Mouse (Mus musculus) Patski (cell line): ENCODE results near the gene Rufy4. TPM values are rescaled to one million over a fixed set of nuclear protein-coding genes. Genes with fewer than 3 reads are reported as not detected.

Experiments used
- ATAC-seq: fragments of 100-300 bp; one replicate; pipeline ENCODE4 v1.8.0; 2021
- CTCF ChIA-PET: fragments of 350-600 bp; sonication (Branson Sonifier 250); formaldehyde crosslinking; loops from one replicate; lab custom pipeline; 2022; ENCODE audit warnings: inconsistent platforms; lab: Charles Lee
- POLR2A ChIA-PET: fragments of 350-600 bp; sonication (Branson Sonifier 250); formaldehyde crosslinking; loops from one replicate; lab custom pipeline; 2022; ENCODE audit warnings: antibody characterized with exemption, inconsistent platforms; lab: Charles Lee
- DNase-seq: peaks from one replicate; pipeline ENCODE4 v3.0.0-alpha.2; 2011; ENCODE audit warnings: low read depth, low spot score
- H3K27me3 ChIP-seq: fragments of 371-371 bp; one replicate; pipeline ENCODE4 v1.5.1; 2021
- CTCF ChIP-seq: fragments of 100-300 bp; IDR thresholded peaks from one replicate; pipeline ENCODE4 v1.5.1; 2021
- in situ Hi-C: fragments of 300-500 bp; cut with MboI; formaldehyde crosslinking; loops from 3 replicates; pipeline ENCODE4 v1.11.1; 2018; ENCODE audit warnings: low pct_unique_long_range_greater_than_20kb, mixed read lengths
- polyA plus RNA-seq: library from polyadenylated mRNA; unstranded; gene quantifications from one replicate; pipeline ENCODE4 v1.2.3, GENCODE M21; 2021

Gene Rufy4
- polyA plus RNA-seq, 1 experiment from 2014 or later = 0.72 TPM

- in situ Hi-C loops = no loop called here
- POLR2A ChIA-PET = interaction anchor here (0.6 kb wide), 1 partner anchor 106 kb away, joined by 3 read pairs; no protein-coding TSS in a partner anchor
- ATAC-seq = no peak
- no peaks in the 10 kb centered on the region for H3K27me3 ChIP-seq
- CTCF ChIA-PET = no interaction called here
- DNase-seq = no peak
- no peak for TF ChIP-seq CTCF
Measured at GRCm38 (mm10) chr1:74091138-74091537, 34.2 kb upstream of the Rufy4 start.

- no peak for DNase-seq
- POLR2A ChIA-PET = interaction anchor here (0.6 kb wide), 1 partner anchor 106 kb away, joined by 3 read pairs; no protein-coding TSS in a partner anchor
- ATAC-seq = no peak
- CTCF ChIA-PET = no interaction called here
- in situ Hi-C loops = no loop called here
- TF ChIP-seq CTCF = no peak
- H3K27me3 ChIP-seq = no peaks in the 10 kb centered on the region
Measured at GRCm38 (mm10) chr1:74091611-74092224, 33.6 kb upstream of the Rufy4 start.

GRCm38 (mm10) chr1:74092242-74092641, 33.1 kb upstream of the Rufy4 start:
- DNase-seq = no peak
- POLR2A ChIA-PET = interaction anchor here (0.6 kb wide), 1 partner anchor 74 kb away, joined by 5 read pairs; no protein-coding TSS in a partner anchor
- TF ChIP-seq CTCF = no peak
- no peak for ATAC-seq
- in situ Hi-C loops = no loop called here
- CTCF ChIA-PET = no interaction called here
- H3K27me3 ChIP-seq = no peaks in the 10 kb centered on the region

DNA sequence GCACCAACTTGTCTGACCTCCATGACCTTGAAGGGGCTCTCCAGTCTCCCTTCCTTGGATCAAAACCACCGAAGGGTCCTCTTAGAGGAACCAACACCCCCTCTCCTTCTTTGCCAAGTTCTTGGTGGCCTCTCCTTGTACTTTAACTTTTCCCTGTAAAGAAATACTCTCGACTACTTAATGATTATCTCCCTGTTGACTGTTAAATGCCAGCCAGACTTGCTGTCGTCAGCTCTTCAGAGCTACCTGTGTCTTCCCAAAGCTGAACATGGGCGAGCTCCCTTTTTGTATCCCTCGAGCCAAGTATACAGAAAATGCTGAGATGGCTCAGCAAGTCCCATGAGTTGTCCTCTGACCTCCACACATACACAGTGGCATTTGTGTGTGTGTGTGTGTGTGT, 31.9 kb upstream of the Rufy4 start:
- ChIA-PET CTCF (no interaction called here), POLR2A (no interaction called here)
- peaks cover 5% of the 10 kb centered on the region for H3K27me3 ChIP-seq
- ATAC-seq (no peak), DNase-seq (no peak)
- no peak for TF ChIP-seq CTCF
- in situ Hi-C loops = no loop called here

DNA sequence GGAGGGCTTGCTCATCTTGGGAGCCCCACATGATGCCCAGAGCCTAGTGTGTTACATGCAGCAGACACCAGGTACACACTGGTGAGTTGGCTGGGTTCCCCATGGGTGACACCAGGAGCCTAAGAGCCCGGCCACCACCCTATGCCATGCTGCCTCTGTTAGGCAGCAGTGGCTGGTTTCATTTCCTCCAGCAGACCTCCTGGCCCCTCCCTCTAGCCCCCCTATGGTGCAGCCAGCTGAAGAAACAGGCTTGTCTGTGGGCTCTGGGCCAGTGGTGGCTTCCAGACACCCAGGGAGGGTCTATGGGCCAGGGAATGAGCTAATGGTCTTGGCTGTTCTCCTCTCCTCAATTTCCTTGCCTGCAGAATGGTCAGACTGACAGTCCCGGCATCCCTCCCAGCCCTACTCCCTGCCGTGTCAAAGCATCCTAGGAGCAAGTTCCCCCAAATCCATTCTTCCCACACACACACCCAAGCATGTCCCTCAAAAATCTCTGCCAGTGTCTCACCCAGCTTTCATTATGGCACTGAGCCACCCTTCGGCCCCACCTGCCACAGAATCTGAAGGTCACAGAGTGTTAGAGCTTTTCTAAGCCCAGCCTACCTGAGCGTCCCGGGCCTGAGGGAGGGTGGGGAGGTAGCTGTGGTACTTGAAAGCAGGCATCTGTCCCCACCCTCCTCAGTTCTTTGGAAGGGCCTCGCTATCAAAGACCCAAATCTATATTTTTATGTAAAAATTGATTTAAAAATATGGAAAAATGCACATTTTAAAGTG, 30.7 kb upstream of the Rufy4 start:
- no peak for TF ChIP-seq CTCF
- DNase-seq (no peak), ATAC-seq (no peak)
- peaks cover 10% of the 10 kb centered on the region for H3K27me3 ChIP-seq
- in situ Hi-C loops = no loop called here
- ChIA-PET POLR2A (interaction anchor here (1.0 kb wide), 1 partner anchor 18 kb away, joined by 3 read pairs; no protein-coding TSS in a partner anchor), CTCF (interaction anchor here (1.4 to 1.7 kb wide), 3 partner anchors 11 to 25 kb away, joined by 3 to 4 read pairs (median 4); no protein-coding TSS in a partner anchor)

DNA sequence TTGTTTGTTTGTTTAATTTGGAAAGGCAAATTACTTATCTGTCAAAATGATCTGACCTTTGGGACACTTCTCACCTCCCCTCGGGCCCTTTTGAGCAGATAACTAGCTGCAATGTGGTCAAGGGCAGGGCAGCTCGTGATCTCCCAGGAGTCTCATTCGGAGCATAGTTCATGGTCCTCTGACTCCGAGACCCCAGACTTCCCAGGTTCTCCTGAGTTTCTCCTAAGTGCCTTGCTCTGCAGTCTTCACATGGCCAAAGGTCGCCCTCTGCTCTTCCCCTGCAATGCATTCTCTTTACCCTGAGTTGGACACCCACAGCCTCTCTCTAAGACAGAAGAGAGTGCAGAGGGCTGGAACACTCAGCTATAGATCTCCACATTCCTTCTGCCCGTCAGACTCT, 30.0 kb upstream of the Rufy4 start:
- POLR2A ChIA-PET = interaction anchor here (1.5 kb wide), 1 partner anchor 12 kb away, joined by 4 read pairs; no protein-coding TSS in a partner anchor
- no peak for DNase-seq
- no peak for TF ChIP-seq CTCF
- ATAC-seq = no peak
- H3K27me3 ChIP-seq = peaks cover 10% of the 10 kb centered on the region
- CTCF ChIA-PET = interaction anchor here (1.5 to 1.8 kb wide), 3 partner anchors 12 to 24 kb away, joined by 3 to 5 read pairs (median 4); no protein-coding TSS in a partner anchor
- in situ Hi-C loops = no loop called here

- ATAC-seq (peak; percentile 70), DNase-seq (no peak)
- H3K27me3 ChIP-seq = peaks cover 10% of the 10 kb centered on the region
- in situ Hi-C loops = no loop called here
- ChIA-PET POLR2A (interaction anchor here (1.1 to 1.5 kb wide), 2 partner anchors 12 to 27 kb away, joined by 3 to 4 read pairs; no protein-coding TSS in a partner anchor), CTCF (interaction anchor here (1.7 to 1.8 kb wide), 2 partner anchors 12 to 13 kb away, joined by 4 to 5 read pairs; no protein-coding TSS in a partner anchor)
- no peak for TF ChIP-seq CTCF
Measured at GRCm38 (mm10) chr1:74095728-74096127, 29.6 kb upstream of the Rufy4 start.

- CTCF ChIA-PET = no interaction called here
- peaks cover 14% of the 10 kb centered on the region for H3K27me3 ChIP-seq
- POLR2A ChIA-PET = no interaction called here
- in situ Hi-C loops = no loop called here
- DNase-seq (no peak), ATAC-seq (no peak)
- no peak for TF ChIP-seq CTCF
Measured at GRCm38 (mm10) chr1:74098004-74099000, 27.0 kb upstream of the Rufy4 start.

DNA sequence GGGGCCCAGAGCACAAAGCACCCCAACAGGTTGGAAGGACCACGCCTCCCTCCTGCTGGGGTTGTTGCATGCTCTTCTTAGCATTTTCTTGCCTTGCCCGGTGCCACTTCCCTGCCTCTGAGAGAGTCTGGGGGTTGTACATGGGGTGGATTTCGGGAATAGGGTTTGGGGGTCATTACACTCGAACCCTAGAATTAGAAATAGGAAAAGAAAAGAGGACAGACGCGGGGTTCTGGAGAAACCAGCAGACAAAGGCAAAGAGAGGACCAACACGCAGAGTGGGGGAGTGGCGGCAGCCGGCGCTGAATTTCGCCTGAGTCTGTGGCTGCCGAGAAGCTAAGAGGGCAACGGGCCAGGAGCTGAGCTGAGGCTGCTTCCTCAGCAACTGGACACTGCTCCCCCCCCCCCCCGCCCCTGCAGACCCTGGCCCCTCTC, 26.3 kb upstream of the Rufy4 start:
- peaks cover 14% of the 10 kb centered on the region for H3K27me3 ChIP-seq
- ChIA-PET POLR2A (no interaction called here), CTCF (no interaction called here)
- in situ Hi-C loops = no loop called here
- TF ChIP-seq CTCF = no peak
- no peak for DNase-seq
- ATAC-seq = no peak
